Mouse (Mus musculus) heart, embryonic 13.5 days (tissue): ENCODE data around the gene Tnfrsf26. TPM values are rescaled to one million over a fixed set of nuclear protein-coding genes. Genes with fewer than 3 reads are reported as not detected.

Source experiments
- microRNA-seq: library from miRNA; unstranded; fragments of <30 nt; microRNA quantifications from one replicate; pipeline ENCODE4, GENCODE M21; 2016
- polyA plus RNA-seq: library from polyadenylated mRNA; unstranded; fragments of >200 nt; fragmentation: Nextera tagmentation; extraction: Ambion mirVana; gene quantifications from 2 replicates; pipeline ENCODE4 v1.2.1, GENCODE M21; 2015

Tnfrsf26 gene
- polyA plus RNA-seq, 1 experiment from 2014 or later, result 0.62 TPM

Small RNA genes within 50 kb of the gene (microRNA-seq; reads per million reads assigned to microRNA genes)
- not detected for gene Mir7064

Other genes with a start within 250 kb of the Tnfrsf26 start
- gene Cdkn1c, start 167.7 kb downstream of the Tnfrsf26 start, polyA plus RNA-seq, result 621 and 622 TPM in 2 replicates
- 0.90 and 1.3 TPM in 2 replicates for gene Slc22a18, start 155.0 kb downstream of the Tnfrsf26 start, polyA plus RNA-seq
- 1.2 and 2.3 TPM in 2 replicates for gene Phlda2, start 125.6 kb downstream of the Tnfrsf26 start, polyA plus RNA-seq
- gene Nap1l4, start 79.6 kb downstream of the Tnfrsf26 start, polyA plus RNA-seq, result 217 and 223 TPM in 2 replicates
- 26.6 and 31.4 TPM in 2 replicates for gene Cars, start 28.6 kb downstream of the Tnfrsf26 start, polyA plus RNA-seq
- 3.8 and 5.3 TPM in 2 replicates for gene Tnfrsf22, start 20.9 kb upstream of the Tnfrsf26 start, polyA plus RNA-seq
- gene Tnfrsf23, start 57.1 kb upstream of the Tnfrsf26 start, polyA plus RNA-seq, result 2.4 and 3.1 TPM in 2 replicates
- gene Osbpl5, start 128.3 kb upstream of the Tnfrsf26 start, polyA plus RNA-seq, result 34.8 and 36.2 TPM in 2 replicates
- not detected in 2 replicates for gene Mrgprg, start 138.3 kb upstream of the Tnfrsf26 start, polyA plus RNA-seq
- 1.8 and 1.9 TPM in 2 replicates for gene Mrgpre, start 155.8 kb upstream of the Tnfrsf26 start, polyA plus RNA-seq
- 6.4 and 6.5 TPM in 2 replicates for gene Nadsyn1, start 194.1 kb upstream of the Tnfrsf26 start, polyA plus RNA-seq
- gene Dhcr7, start 194.4 kb upstream of the Tnfrsf26 start, polyA plus RNA-seq, result 24.5 and 25.6 TPM in 2 replicates
- gene Gm498, start 238.1 kb upstream of the Tnfrsf26 start, polyA plus RNA-seq, result not detected in 2 replicates